Mouse (Mus musculus): ENCODE data around the gene Lrrc74a. TPM values are rescaled to one million over a fixed set of nuclear protein-coding genes. Genes with fewer than 3 reads are reported as not detected.
A peak's percentile ranks its signal among the peaks of the same experiment; 100 is the strongest.

Gene Lrrc74a
- polyA plus RNA-seq, 1 experiment from 2014 or later: not detected

GRCm38 (mm10) chr12:86794331-86794730, 60.2 kb downstream of the Lrrc74a start:
- Histone ChIP-seq H3K36me3 (replicated peaks) (no peaks in the 10 kb centered on the region), H3K9me3 (no peaks in the 10 kb centered on the region), H3K4me3 (no peak overlapping the region), H3K27ac (0 out of 2 replicates have a peak overlapping the region, but pooled peaks have one; percentile 51), H3K27me3 (ENCODE audit: poor library complexity, severe bottlenecking) (no peaks in the 10 kb centered on the region), H3K4me1 (peaks cover 56% of the 10 kb centered on the region)
- DNase-seq (ENCODE audit: extremely low spot score, low spot score): no peak
- WGBS: 89% methylated on average over 11 of the region's 11 CpGs

- no peak for DNase-seq (ENCODE audit: extremely low spot score, low spot score)
- 66% methylated on average over 7 of the region's 7 CpGs for WGBS
- Histone ChIP-seq H3K4me1 (peaks cover 58% of the 10 kb centered on the region), H3K27ac (peak overlapping the region; percentile 54), H3K9me3 (no peaks in the 10 kb centered on the region), H3K4me3 (no peak overlapping the region), H3K36me3 (replicated peaks) (no peaks in the 10 kb centered on the region), H3K27me3 (ENCODE audit: poor library complexity, severe bottlenecking) (no peaks in the 10 kb centered on the region)
These were observed 61.1 kb downstream of the Lrrc74a start for GRCm38 (mm10) chr12:86795076-86795837.

- H3K27me3 ChIP-seq (ENCODE audit: poor library complexity, severe bottlenecking): no peaks in the 10 kb centered on the region
- H3K4me1 ChIP-seq: peaks cover 58% of the 10 kb centered on the region
- no peaks in the 10 kb centered on the region for H3K9me3 ChIP-seq
- 4% methylated on average over 4 of the region's 4 CpGs for WGBS
- peak overlapping the region; percentile 54; the same call in 1 of the 2 replicates for H3K27ac ChIP-seq
- peak; percentile 86 for DNase-seq (ENCODE audit: extremely low spot score, low spot score)
- H3K36me3 ChIP-seq (replicated peaks): no peaks in the 10 kb centered on the region
- H3K4me3 ChIP-seq: no peak overlapping the region
These were observed 61.7 kb downstream of the Lrrc74a start for GRCm38 (mm10) chr12:86795838-86796232.

- Histone ChIP-seq H3K27ac (0 out of 2 replicates have a peak overlapping the region, but pooled peaks have one; percentile 51), H3K9me3 (no peaks in the 10 kb centered on the region), H3K4me3 (no peak overlapping the region), H3K36me3 (replicated peaks) (no peaks in the 10 kb centered on the region), H3K27me3 (ENCODE audit: poor library complexity, severe bottlenecking) (no peaks in the 10 kb centered on the region), H3K4me1 (peaks cover 62% of the 10 kb centered on the region)
- WGBS: 80% methylated on average over 3 of the region's 3 CpGs
- no peak for DNase-seq (ENCODE audit: extremely low spot score, low spot score)
These were observed 62.2 kb downstream of the Lrrc74a start for GRCm38 (mm10) chr12:86796351-86796750.

GRCm38 (mm10) chr12:86797771-86798170, 63.6 kb downstream of the Lrrc74a start:
- H3K9me3 ChIP-seq: no peaks in the 10 kb centered on the region
- DNase-seq (ENCODE audit: extremely low spot score, low spot score): no peak

GRCm38 (mm10) chr12:86798773-86799540, 64.8 kb downstream of the Lrrc74a start:
- Histone ChIP-seq H3K4me1 (peaks cover 78% of the 10 kb centered on the region), H3K27me3 (ENCODE audit: poor library complexity, severe bottlenecking) (peaks cover 14% of the 10 kb centered on the region), H3K36me3 (replicated peaks) (no peaks in the 10 kb centered on the region), H3K27ac (peak overlapping the region; percentile 88), H3K9me3 (no peaks in the 10 kb centered on the region), H3K4me3 (no peak overlapping the region)
- DNase-seq (ENCODE audit: extremely low spot score, low spot score): peak; percentile 91
- WGBS: 21% methylated on average over 14 of the region's 14 CpGs

More at GRCm38 (mm10) chr12:86797771-86798170, 63.6 kb downstream of the Lrrc74a start:
- Histone ChIP-seq H3K36me3 (replicated peaks) (no peaks in the 10 kb centered on the region), H3K27ac (peak overlapping the region; percentile 31; the same call in 1 of the 2 replicates), H3K4me3 (no peak overlapping the region), H3K27me3 (ENCODE audit: poor library complexity, severe bottlenecking) (peaks cover 3% of the 10 kb centered on the region), H3K4me1 (peaks cover 76% of the 10 kb centered on the region)
- 92% methylated on average over 4 of the region's 4 CpGs for WGBS

- 91% methylated on average over 7 of the region's 7 CpGs for WGBS
- Histone ChIP-seq H3K36me3 (replicated peaks) (no peaks in the 10 kb centered on the region), H3K4me1 (peaks cover 83% of the 10 kb centered on the region), H3K9me3 (no peaks in the 10 kb centered on the region), H3K27me3 (ENCODE audit: poor library complexity, severe bottlenecking) (peaks cover 23% of the 10 kb centered on the region), H3K4me3 (no peak overlapping the region), H3K27ac (no peak overlapping the region)
- DNase-seq (ENCODE audit: extremely low spot score, low spot score): no peak
These were observed 65.6 kb downstream of the Lrrc74a start for GRCm38 (mm10) chr12:86799786-86800185.

GRCm38 (mm10) chr12:86800336-86800735, 66.2 kb downstream of the Lrrc74a start:
- H3K4me1 ChIP-seq: peaks cover 85% of the 10 kb centered on the region
- 25% methylated on average over 4 of the region's 4 CpGs for WGBS
- peak overlapping the region; percentile 32 for H3K4me3 ChIP-seq
- H3K27me3 ChIP-seq (ENCODE audit: poor library complexity, severe bottlenecking): peaks cover 28% of the 10 kb centered on the region
- H3K9me3 ChIP-seq: no peaks in the 10 kb centered on the region
- no peak for DNase-seq (ENCODE audit: extremely low spot score, low spot score)
- H3K36me3 ChIP-seq (replicated peaks): no peaks in the 10 kb centered on the region
- H3K27ac ChIP-seq: peak overlapping the region; percentile 88

GRCm38 (mm10) chr12:86800765-86801147, 66.6 kb downstream of the Lrrc74a start:
- Histone ChIP-seq H3K27me3 (ENCODE audit: poor library complexity, severe bottlenecking) (peaks cover 32% of the 10 kb centered on the region), H3K4me1 (peaks cover 85% of the 10 kb centered on the region), H3K27ac (peak overlapping the region; percentile 88), H3K4me3 (peak overlapping the region; percentile 32), H3K9me3 (no peaks in the 10 kb centered on the region), H3K36me3 (replicated peaks) (no peaks in the 10 kb centered on the region)
- no peak for DNase-seq (ENCODE audit: extremely low spot score, low spot score)
- WGBS: 2% methylated on average over 7 of the region's 7 CpGs

GRCm38 (mm10) chr12:86801148-86802004, 67.2 kb downstream of the Lrrc74a start:
- 3% methylated on average over 23 of the region's 23 CpGs for WGBS
- H3K4me1 ChIP-seq: peaks cover 85% of the 10 kb centered on the region

GRCm38 (mm10) chr12:86802005-86802671, 68.0 kb downstream of the Lrrc74a start:
- H3K4me1 ChIP-seq: peaks cover 90% of the 10 kb centered on the region

More at GRCm38 (mm10) chr12:86801148-86802004, 67.2 kb downstream of the Lrrc74a start:
- peak overlapping the region; percentile 88 for H3K27ac ChIP-seq
- H3K9me3 ChIP-seq: no peaks in the 10 kb centered on the region
- peak; percentile 85 for DNase-seq (ENCODE audit: extremely low spot score, low spot score)
- no peaks in the 10 kb centered on the region for H3K36me3 ChIP-seq (replicated peaks)
- H3K4me3 ChIP-seq: peak overlapping the region; percentile 32
- H3K27me3 ChIP-seq (ENCODE audit: poor library complexity, severe bottlenecking): peaks cover 35% of the 10 kb centered on the region

GRCm38 (mm10) chr12:86802899-86803298, 68.7 kb downstream of the Lrrc74a start:
- 57% methylated on average over 3 of the region's 3 CpGs for WGBS
- Histone ChIP-seq H3K4me1 (peaks cover 95% of the 10 kb centered on the region), H3K36me3 (replicated peaks) (no peaks in the 10 kb centered on the region), H3K27ac (peak overlapping the region; percentile 88), H3K9me3 (no peaks in the 10 kb centered on the region), H3K27me3 (ENCODE audit: poor library complexity, severe bottlenecking) (peaks cover 35% of the 10 kb centered on the region), H3K4me3 (0 out of 2 replicates have a peak overlapping the region, but pooled peaks have one; percentile 32)
- DNase-seq (ENCODE audit: extremely low spot score, low spot score): no peak

More at GRCm38 (mm10) chr12:86802005-86802671, 68.0 kb downstream of the Lrrc74a start:
- WGBS: 2% methylated on average over 17 of the region's 17 CpGs
- Histone ChIP-seq H3K36me3 (replicated peaks) (no peaks in the 10 kb centered on the region), H3K4me3 (peak overlapping the region; percentile 32), H3K9me3 (no peaks in the 10 kb centered on the region), H3K27ac (peak overlapping the region; percentile 88), H3K27me3 (ENCODE audit: poor library complexity, severe bottlenecking) (peaks cover 35% of the 10 kb centered on the region)
- peak; percentile 69 for DNase-seq (ENCODE audit: extremely low spot score, low spot score)

All from forebrain, embryonic 10.5 days (tissue).